Mouse (Mus musculus): Measurements from ENCODE around the gene Svbp.

Svbp gene

GRCm38 (mm10) chr4:119190618-119191017 is 4.5 kb upstream of the Svbp start:
- no peak for DNase-seq (ENCODE audit: low spot score)

- DNase-seq (ENCODE audit: low spot score) = no peak
Measured at GRCm38 (mm10) chr4:119191273-119191672, 3.8 kb upstream of the Svbp start.

GRCm38 (mm10) chr4:119192757-119193156 is 2.3 kb upstream of the Svbp start:
- DNase-seq (ENCODE audit: low spot score) = no peak

- DNase-seq (ENCODE audit: low spot score) = no peak
Measured at GRCm38 (mm10) chr4:119195582-119196320, 645 bp downstream of the Svbp start.

- DNase-seq (ENCODE audit: low spot score) = no peak
Measured at GRCm38 (mm10) chr4:119198105-119198504, 3.0 kb downstream of the Svbp start.

GRCm38 (mm10) chr4:119204672-119205071 is 9.6 kb downstream of the Svbp start:
- DNase-seq (ENCODE audit: low spot score) = peak; percentile 80

- DNase-seq (ENCODE audit: low spot score) = no peak
Measured at GRCm38 (mm10) chr4:119216667-119217066, 21.6 kb downstream of the Svbp start.

GRCm38 (mm10) chr4:119218169-119218568 is 23.1 kb downstream of the Svbp start, which contains the start of gene Tmem269:
Gene Tmem269 (minus strand): TSS chr4:119218217.
- DNase-seq (ENCODE audit: low spot score) = peak; percentile 19

GRCm38 (mm10) chr4:119223696-119224095 is 28.6 kb downstream of the Svbp start:
- peak; percentile 77 for DNase-seq (ENCODE audit: low spot score)

GRCm38 (mm10) chr4:119224534-119224933 is 29.4 kb downstream of the Svbp start:
- DNase-seq (ENCODE audit: low spot score) = no peak

GRCm38 (mm10) chr4:119225719-119226118 is 30.6 kb downstream of the Svbp start:
- DNase-seq (ENCODE audit: low spot score) = no peak

GRCm38 (mm10) chr4:119226751-119227150 is 31.6 kb downstream of the Svbp start:
- DNase-seq (ENCODE audit: low spot score) = no peak

- DNase-seq (ENCODE audit: low spot score) = peak; percentile 100
Measured at GRCm38 (mm10) chr4:119232410-119233255, 37.5 kb downstream of the Svbp start, which contains the start of the genes AU022252 and P3h1. Gene AU022252 (minus strand): TSS chr4:119232712. Gene P3h1 (plus strand): TSS chr4:119232915.

- DNase-seq (ENCODE audit: low spot score) = peak; percentile 72
Measured at GRCm38 (mm10) chr4:119233256-119233901, 38.3 kb downstream of the Svbp start.

GRCm38 (mm10) chr4:119234348-119234747 is 39.2 kb downstream of the Svbp start:
- DNase-seq (ENCODE audit: low spot score) = no peak

GRCm38 (mm10) chr4:119238661-119239060 is 43.6 kb downstream of the Svbp start:
- no peak for DNase-seq (ENCODE audit: low spot score)

- peak; percentile 89 for DNase-seq (ENCODE audit: low spot score)
Measured at GRCm38 (mm10) chr4:119239181-119239682, 44.1 kb downstream of the Svbp start.

- no peak for DNase-seq (ENCODE audit: low spot score)
Measured at GRCm38 (mm10) chr4:119241664-119242063, 46.6 kb downstream of the Svbp start.

GRCm38 (mm10) chr4:119242571-119242970 is 47.5 kb downstream of the Svbp start:
- DNase-seq (ENCODE audit: low spot score) = no peak

GRCm38 (mm10) chr4:119244468-119245240 is 49.5 kb downstream of the Svbp start:
- DNase-seq (ENCODE audit: low spot score) = no peak

- no peak for DNase-seq (ENCODE audit: low spot score)
Measured at GRCm38 (mm10) chr4:119245556-119245955, 50.5 kb downstream of the Svbp start.

All from retina, embryonic 14.5 days (tissue).